Mouse (Mus musculus): ENCODE results near the gene Stab2.

Stab2 gene

DNA sequence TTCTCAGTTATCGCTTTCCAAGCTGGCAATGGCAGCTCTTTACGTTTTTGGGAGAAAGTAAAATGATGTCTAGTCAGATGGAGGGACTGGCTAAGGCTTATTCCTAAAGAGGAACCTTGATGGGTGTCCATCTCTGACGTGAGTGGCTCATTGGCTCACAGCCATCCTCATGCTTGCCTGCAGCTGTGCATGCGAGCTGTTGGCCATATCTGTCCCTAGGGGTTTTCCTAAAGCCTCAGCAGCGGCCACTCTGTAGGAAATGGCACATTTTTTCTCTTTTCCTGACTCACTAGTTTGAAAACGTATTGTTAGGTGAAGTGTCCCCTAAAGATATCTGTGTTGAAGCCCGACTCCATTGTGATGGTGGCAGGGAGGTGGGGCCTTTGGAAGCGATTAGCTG lies 18.0 kb downstream of the Stab2 start:
- no peak for DNase-seq (ENCODE audit: low spot score)

DNA sequence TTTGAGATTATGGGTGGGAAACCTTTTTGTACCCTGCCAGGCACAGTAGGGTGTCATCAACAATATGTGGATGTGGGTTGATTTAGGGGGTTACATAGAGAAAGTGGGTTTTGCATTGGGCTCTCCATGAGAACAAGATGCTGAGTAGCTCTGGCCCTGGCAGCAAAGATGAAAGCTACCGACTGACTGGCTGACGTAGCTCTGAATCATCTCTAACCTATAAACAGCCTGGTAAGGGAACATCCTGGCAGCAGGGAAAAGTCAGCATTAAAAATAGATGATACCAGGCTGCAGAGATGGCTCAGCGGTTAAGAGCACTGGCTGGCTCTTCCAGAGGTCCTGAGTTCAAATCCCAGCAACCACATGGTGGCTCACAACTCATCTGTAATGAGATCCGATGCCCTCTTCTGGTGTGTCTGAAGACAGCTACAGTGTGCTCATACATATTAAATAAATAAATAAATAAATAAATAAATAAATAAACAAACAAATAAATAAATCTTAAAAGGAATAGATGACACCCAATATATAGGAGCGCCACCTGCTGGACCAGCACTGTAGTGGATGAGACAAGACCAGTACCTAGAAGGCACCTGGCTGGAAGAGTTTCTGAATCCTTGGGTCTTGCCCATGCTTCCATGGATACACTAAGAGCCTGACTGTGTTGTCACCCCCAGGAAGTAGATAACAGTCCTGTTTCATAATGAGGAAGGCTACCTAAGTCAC lies 31.7 kb downstream of the Stab2 start:
- DNase-seq (ENCODE audit: low spot score): peak; percentile 66

- DNase-seq (ENCODE audit: low spot score): peak; percentile 62
These were observed 34.5 kb downstream of the Stab2 start for GRCm38 (mm10) chr10:86973276-86973675.

- DNase-seq (ENCODE audit: low spot score): peak; percentile 6
These were observed 35.4 kb downstream of the Stab2 start for GRCm38 (mm10) chr10:86972503-86972826.

GRCm38 (mm10) chr10:86971680-86972502 lies 35.9 kb downstream of the Stab2 start:
- DNase-seq (ENCODE audit: low spot score): peak; percentile 62

DNA sequence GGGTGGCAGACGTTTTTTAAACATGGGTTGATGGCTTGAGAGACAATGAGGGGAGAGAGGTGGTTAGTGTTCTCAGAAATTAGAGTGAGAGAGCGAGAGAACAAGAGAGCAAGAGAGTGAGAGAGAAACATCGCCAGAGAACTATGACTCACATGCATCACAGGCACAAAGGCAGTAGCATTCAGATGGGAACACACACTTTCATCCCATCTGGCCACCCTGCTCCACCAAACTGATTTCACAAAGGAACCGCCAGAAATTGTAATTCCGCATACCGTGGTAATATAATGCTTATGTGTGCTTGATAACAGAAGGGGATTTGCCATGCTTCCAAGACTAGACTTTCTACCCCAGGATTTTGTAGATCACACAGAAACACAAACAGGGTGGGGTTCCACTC lies 38.5 kb downstream of the Stab2 start:
- no peak for DNase-seq (ENCODE audit: low spot score)

- no peak for DNase-seq (ENCODE audit: low spot score)
These were observed 46.0 kb downstream of the Stab2 start for GRCm38 (mm10) chr10:86961542-86962466.

DNA sequence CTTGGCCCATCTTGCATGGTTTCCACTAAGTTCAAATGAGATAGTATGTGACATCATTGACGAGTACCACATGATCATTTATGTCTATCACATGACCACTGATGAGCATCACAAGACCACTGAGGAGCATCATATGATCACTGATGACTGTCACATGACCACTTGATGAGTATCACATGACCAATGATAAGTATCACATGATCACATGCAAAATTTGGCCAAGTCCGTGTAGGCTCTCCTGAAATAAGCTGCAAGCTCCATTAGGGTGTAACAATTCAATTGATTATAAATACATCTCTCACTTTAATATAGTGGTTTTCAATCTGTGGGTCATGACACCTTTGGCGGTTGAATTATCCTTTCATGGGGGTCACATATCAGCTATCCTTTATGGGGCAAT lies 52.5 kb downstream of the Stab2 start:
- DNase-seq (ENCODE audit: low spot score): no peak

DNA sequence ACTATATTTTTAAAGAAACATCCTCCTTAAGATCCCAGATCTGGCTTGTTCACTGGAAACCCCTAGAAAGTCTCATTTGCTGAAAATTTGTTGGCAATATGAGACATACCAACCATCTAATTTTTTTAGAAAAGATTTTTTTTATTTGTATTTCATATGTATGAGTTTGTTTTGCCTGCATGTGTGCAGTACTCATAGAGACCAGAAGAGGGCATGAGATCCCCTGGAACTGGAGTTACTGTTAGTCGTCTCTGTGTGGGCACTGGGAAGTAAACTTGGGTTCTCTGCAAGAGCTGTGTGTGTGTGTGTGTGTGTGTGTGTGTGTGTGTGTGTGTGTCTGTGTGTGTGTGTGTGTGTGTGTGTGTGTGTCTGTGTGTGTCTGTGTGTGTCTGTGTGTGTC lies 55.1 kb downstream of the Stab2 start:
- no peak for DNase-seq (ENCODE audit: low spot score)

DNA sequence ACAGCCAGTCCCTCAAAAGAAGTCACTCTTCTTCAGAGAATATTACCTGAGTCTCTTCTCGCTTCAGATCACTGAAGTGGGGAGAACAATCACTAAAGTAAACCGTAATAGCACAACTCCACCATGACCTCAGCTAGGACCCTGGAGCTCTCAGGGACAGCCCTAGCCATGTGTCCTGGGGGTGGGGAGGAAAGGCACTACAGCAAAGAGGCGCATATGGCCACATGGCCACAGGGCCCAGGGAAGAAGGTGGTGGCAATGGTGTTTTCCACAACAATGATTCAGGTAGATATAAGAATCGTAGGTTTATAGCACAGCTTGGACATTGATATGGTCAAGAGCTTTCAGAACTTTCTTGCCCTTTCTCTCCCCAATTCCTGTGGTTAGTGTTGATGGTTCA lies 57.0 kb downstream of the Stab2 start:
- DNase-seq (ENCODE audit: low spot score): no peak

- no peak for DNase-seq (ENCODE audit: low spot score)
These were observed 57.9 kb downstream of the Stab2 start for GRCm38 (mm10) chr10:86949886-86950285.

DNA sequence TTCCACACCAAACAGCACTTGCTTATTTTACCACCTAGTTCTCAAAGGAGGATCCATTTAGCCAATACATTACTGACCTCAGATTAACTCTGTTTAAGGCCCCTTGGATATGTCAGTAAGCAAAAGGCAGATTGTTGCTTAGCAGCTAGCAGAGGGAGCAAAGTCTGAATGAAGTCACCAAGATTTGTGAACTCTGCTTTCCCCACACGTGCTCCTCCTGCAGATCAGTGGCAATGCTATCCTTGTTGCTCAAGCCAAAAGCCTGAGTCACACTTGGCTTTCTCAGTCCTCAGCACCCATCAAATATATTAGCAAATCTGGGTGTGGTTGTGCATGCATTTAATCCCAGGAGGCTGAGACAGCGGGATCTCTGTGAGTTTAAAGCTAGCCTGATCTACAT lies 60.3 kb downstream of the Stab2 start:
- peak; percentile 26 for DNase-seq (ENCODE audit: low spot score)

- DNase-seq (ENCODE audit: low spot score): no peak
These were observed 67.2 kb downstream of the Stab2 start for GRCm38 (mm10) chr10:86940591-86940990.

- DNase-seq (ENCODE audit: low spot score): no peak
These were observed 73.4 kb downstream of the Stab2 start for GRCm38 (mm10) chr10:86934376-86934775.

GRCm38 (mm10) chr10:86933906-86934305 lies 73.9 kb downstream of the Stab2 start:
- DNase-seq (ENCODE audit: low spot score): no peak

DNA sequence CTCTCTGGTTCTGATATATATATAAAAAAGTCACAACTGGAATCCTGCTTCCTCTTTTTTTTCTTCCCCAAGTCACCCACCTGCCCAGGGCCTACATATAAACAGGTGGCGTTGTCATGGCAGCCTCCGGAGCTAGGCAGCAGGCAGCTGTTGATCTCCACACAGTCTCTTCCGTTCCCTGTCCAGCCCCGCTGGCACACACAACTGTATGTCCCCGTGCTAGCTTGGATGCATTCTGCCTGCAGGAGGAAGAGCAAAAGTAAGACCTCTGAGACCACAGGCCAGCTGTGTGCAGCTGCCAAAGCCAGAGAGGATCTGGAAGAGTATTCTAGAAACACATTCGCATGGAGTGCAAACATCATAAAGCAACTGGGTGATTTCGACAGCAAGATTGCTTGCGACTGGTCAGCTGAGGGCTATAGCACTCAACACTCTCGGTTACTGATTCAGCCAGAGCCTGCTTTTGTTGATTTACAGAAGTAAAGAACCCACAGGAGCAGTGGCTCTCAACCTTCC lies 74.6 kb downstream of the Stab2 start:
- peak; percentile 3 for DNase-seq (ENCODE audit: low spot score)

- peak; percentile 23 for DNase-seq (ENCODE audit: low spot score)
These were observed 84.2 kb downstream of the Stab2 start for GRCm38 (mm10) chr10:86923602-86924001.

GRCm38 (mm10) chr10:86915595-86915994 lies 92.2 kb downstream of the Stab2 start:
- no peak for DNase-seq (ENCODE audit: low spot score)

DNA sequence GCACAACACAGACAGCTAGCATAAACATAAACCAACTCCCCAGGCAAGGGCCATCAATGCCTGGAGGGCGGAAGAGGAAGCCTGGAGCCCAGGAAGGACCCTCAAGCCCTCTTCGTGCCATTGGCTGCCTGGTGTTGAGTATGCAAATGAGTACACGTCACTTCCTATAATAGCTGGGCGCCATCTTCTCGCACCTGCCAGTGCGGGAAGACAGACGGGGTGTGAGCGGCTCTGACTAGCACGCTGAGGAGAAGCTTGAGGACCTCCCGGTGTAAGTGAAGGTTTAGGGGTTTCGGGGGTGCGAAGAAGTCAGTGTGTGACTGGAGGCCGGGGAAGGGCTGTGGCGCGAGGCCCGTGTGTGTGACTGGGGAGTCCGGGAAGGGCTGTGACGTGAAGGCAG lies 99.3 kb downstream of the Stab2 start:
- DNase-seq (ENCODE audit: low spot score): no peak

DNA sequence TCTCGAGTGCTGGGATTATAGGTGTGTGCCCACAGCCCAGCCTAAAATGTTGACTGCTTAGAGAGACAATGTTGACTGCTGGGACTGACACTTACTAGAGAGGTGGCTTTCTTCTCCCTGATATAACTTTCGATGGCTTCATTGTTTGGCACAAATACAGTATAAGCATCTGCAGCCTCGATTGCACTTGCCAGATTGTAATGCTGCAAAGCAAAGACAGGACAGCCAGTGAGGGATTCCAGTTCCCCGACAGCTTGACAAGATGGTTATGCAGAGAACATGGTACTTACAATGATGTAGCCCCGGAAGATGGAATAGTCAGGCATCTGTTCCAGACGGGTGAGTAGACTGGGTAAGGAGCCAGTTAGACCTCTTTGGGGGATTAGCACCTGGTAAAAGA lies 100.8 kb downstream of the Stab2 start:
- DNase-seq (ENCODE audit: low spot score): no peak

DNA sequence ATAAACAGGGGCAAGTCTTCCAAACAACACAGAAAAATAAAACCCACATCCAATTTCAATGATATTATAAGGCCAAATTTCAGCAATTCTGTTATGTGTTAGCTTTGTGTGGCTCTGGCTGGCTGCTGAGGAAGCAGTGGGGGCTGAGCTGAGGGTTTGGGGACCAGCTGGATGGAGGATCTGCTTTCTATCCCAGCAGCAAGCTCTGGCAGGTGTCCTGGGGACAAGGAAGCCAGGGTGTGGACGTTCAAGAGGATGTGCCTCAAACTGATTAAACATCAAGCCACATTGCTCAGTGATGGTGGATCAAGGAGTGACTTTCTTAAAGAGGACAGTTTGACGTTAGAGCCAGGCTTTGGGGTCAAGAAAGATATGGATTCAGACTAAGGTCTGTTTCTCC lies 112.3 kb downstream of the Stab2 start:
- DNase-seq (ENCODE audit: low spot score): no peak

DNA sequence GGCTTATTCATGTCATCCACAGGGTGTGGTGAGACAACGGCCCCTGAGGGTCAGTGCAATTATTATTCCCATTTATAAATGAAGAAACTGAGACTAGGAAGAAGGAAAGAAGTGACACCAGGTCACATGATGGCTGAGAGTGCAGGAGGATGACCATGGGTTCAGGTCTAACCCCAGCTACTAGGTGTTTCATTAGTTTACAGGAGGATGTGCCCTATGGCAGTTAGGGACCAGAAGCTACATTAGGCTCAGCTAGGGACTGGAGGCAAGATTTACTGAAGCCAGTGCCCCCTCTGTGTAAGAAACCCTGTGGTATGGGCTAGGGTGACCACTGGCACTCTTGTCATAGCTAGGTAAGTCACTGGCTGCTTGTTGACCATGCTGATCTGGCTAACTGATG lies 116.8 kb downstream of the Stab2 start:
- DNase-seq (ENCODE audit: low spot score): no peak

Data from adipocyte (in vitro differentiated cells).